Mouse (Mus musculus): ENCODE measurements around the gene Pitpnm1.

Pitpnm1 gene

GRCm38 (mm10) chr19:4140147-4140546 lies 40.3 kb downstream of the Pitpnm1 start:
- DNase-seq (ENCODE audit: low spot score), result no peak

DNA sequence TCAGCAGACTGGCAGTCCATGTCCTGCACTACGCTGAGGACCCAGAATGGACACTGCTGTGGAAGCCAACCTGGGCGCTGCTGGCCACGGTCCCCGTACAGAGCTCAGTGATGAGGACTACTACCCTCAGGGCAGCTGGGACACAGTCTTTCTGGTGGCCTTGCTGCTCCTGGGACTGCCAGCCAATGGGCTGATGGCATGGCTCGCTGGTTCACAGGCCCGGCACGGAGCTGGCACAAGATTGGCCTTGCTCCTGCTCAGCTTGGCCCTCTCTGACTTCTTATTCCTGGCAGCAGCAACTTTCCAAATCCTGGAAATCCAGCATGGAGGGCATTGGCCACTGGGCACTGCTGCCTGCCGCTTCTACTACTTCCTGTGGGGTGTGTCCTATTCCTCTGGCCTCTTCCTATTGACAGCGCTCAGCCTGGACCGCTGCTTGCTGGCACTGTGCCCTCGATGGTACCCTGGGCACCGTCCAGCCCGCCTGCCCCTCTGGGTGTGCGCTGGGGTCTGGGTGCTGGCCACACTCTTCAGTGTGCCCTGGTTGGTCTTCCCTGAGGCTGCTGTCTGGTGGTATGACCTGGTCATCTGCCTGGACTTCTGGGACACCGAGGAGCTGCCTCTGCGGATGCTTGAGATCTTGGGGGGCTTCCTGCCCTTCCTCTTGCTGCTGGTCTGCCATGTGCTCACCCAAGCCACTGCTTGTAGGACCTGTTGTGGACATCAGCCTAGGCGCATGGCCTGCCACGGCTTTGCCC lies 42.8 kb downstream of the Pitpnm1 start:
- DNase-seq (ENCODE audit: low spot score), result no peak

DNA sequence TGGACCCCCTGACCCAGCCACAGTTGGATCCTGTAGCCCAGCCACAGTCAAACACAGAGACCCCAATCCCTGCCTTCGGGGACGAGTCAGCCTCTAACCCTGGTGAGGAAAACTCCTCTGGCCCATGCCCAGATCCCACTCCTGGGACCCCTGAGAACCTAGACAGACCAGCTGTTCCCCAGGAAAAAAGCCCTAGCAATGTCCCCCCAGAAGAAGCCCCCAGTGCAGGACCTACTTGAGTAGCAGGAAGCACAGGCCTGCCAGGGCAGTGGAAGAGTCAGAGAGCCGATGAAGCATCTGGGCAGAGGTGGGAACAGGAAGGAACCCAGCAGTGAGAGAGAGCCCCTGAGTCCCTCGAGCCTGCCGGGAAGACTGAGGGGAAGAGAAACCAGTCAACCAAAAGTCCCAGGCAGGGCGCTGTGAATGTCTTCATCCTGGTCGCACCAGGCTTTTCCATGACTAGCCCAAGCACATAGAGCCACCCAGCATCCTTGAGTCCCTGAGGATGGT lies 44.0 kb downstream of the Pitpnm1 start, which contains the start of gene Cabp4:
Gene Cabp4 (minus strand): TSS at position 275 of the 510 bp plus-strand sequence.
- no peak for DNase-seq (ENCODE audit: low spot score)

- no peak for DNase-seq (ENCODE audit: low spot score)
Measured at GRCm38 (mm10) chr19:4144550-4145498, 45.0 kb downstream of the Pitpnm1 start.

DNA sequence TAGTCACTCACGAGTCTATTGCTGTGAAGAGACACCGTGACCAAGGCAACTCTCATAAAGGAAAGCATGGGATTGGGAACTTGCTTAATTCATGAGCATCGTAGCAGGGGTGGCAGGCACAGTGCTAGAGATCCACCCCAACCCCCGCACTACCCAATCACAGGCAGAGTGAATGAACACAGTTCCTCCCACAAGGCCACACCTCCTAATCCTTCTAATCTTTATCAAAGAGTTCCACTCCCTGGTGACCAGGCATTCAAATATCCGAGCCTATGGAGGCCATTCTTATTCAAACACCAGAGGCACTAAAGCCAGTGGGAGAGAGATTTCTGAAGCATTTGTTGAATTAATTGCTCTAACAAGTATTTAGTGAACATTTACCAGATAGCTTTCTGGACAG lies 46.1 kb downstream of the Pitpnm1 start:
- no peak for DNase-seq (ENCODE audit: low spot score)

DNA sequence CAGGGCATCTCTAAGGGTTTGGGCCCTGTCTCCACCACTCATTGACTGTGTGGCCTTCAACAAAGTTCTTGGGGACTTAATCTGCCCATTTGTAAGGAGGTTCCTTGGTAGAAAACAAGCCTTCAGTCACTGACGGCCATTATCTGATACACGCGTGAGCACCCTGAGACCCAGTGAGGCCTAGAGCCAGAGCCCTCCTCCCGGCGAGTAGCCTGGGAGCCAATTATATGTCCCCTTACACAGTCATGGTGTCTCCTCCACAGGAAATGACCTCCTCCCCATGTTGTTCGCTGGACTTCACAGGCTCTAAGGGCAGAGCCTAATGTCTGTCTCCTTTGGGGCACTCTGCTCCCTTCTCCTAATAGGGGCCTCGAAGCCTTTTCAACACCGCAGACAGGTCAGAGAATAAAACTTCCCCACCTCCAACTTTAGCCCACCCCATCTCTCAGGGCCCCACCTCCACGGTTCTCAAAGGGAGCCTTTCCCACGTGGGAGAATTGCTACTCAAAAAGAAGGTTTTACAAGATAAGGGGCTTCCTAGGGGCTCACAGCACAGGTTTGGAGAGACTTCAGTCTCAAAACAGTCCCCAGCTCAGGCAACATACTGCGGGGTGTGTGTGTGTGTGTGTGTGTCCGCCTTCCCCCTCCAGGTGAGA lies 46.7 kb downstream of the Pitpnm1 start:
- DNase-seq (ENCODE audit: low spot score), result no peak

DNA sequence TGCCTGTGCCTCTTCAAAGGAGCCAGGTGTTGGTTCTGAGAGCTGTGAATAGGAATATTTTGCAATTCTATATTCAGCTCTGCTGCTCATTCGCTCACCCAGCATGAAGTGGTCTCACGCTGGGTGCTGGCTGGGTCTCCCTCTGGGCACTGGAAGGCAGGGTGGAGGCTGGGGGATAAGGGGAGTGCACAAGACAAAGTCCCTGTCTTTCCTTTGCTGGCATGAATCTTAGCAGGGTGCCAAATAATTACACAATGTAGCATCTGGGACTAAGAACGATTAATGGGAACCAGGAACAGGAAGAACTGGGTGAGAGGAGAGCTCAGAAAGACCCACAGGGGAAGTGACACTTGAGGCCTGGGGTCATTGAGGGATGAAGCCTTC lies 47.2 kb downstream of the Pitpnm1 start:
- DNase-seq (ENCODE audit: low spot score), result no peak

DNA sequence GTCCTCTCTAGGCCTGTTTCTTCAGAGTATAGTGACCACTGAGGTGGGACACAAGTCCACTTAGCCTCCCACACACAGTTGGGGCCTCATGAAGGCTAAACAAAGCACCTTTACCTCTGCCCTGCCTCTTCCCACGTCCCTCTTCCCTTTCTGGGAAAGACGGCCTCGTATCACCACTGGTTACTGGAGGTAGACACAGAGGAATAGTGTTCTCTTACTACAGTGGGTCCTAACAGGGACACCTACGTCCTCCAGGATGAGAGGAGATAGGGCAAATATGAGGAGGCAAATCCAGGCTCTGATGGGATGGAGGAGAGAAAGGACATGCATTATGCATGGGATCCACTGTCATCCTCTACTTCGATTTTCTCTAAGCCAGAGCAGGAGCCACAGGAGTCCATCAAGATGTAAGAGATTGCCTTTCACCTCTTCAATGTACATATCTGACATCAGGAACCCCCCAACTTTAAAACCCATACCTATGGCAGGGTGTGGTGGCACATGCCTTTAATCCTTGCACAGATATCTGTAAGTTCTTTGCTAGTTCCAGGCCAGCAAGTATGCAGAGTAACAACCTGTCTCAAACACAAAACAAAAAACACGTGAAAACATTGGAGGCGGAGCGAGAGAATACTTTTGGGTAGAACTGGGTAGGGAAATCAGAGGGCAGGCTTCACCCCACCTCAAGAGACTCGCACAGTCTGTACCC lies 48.1 kb downstream of the Pitpnm1 start:
- DNase-seq (ENCODE audit: low spot score), result no peak

GRCm38 (mm10) chr19:4148491-4148806 lies 48.7 kb downstream of the Pitpnm1 start, which contains the start of gene Coro1b:
Gene Coro1b, plus strand, starts transcription at chr19:4148619.
- peak; percentile 93 for DNase-seq (ENCODE audit: low spot score)

DNA sequence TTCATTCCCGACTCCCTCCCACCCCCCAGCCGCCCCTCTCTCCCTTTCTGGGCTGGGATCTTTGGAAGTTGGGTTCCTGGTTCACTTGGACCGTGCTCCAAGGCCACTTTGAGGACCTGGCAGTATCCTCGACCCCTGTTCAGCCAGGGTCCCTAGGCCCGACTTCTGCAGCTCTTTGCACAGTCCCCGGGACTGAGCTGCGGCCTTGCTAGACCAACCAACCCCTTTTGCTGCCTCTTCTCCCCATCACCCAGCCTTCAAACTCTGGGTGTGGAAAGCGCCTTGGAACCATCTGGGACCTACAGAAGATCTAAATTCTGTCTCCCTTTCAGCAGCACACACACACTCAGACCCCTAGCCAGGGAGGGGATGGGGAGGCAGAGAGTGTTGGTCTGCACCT lies 49.0 kb downstream of the Pitpnm1 start:
- no peak for DNase-seq (ENCODE audit: low spot score)

DNA sequence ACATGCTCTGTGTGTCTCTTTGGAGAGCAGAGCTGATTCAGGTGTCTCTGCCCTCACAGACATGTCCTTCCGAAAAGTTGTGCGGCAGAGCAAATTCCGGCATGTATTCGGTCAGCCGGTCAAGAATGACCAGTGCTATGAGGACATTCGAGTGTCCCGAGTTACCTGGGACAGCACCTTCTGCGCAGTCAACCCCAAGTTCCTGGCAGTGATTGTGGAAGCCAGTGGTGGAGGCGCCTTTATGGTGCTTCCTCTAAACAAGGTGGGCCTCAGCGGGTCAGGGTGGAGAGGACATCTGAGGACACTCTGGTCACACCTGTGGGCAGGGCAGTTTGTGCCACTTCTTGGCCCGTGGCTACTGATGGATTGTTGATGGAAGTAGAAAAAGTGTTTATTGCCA lies 49.5 kb downstream of the Pitpnm1 start:
- no peak for DNase-seq (ENCODE audit: low spot score)

DNA sequence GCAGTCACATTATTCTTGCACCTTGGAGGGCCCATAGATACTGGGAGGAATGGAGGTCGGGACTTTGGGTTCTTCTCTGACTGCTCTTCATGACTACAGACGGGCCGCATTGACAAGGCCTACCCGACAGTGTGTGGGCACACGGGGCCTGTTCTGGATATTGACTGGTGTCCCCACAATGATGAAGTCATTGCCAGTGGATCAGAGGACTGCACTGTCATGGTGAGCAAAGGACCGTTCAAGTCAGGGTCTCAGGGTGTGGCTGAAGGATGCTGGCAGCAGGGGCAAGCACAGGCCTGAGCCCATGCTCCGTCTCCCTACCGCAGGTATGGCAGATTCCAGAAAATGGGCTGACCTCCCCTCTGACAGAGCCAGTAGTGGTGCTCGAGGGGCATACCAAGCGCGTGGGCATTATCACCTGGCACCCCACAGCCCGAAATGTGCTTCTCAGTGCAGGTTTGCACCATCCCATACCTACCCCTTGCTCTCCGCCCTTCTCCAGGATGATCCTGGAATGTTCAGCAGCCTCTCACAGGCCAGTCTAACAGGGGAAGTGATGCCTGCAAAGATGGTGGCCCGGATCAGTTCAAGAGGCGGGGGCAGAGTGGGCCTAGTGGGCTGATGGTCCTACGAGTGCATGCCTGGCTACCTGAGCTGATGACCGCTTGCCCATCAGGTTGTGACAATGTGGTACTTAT lies 50.1 kb downstream of the Pitpnm1 start:
- no peak for DNase-seq (ENCODE audit: low spot score)

GRCm38 (mm10) chr19:4150567-4151487 lies 51.0 kb downstream of the Pitpnm1 start:
- no peak for DNase-seq (ENCODE audit: low spot score)

GRCm38 (mm10) chr19:4151488-4151860 lies 51.7 kb downstream of the Pitpnm1 start:
- no peak for DNase-seq (ENCODE audit: low spot score)

- DNase-seq (ENCODE audit: low spot score), result no peak
Measured at GRCm38 (mm10) chr19:4151898-4152297, 52.1 kb downstream of the Pitpnm1 start.

GRCm38 (mm10) chr19:4152445-4153231 lies 52.8 kb downstream of the Pitpnm1 start:
- no peak for DNase-seq (ENCODE audit: low spot score)

GRCm38 (mm10) chr19:4153232-4153654 lies 53.4 kb downstream of the Pitpnm1 start, which contains the start of gene Ptprcap:
Gene Ptprcap, plus strand, starts transcription at chr19:4153604.
- no peak for DNase-seq (ENCODE audit: low spot score)

DNA sequence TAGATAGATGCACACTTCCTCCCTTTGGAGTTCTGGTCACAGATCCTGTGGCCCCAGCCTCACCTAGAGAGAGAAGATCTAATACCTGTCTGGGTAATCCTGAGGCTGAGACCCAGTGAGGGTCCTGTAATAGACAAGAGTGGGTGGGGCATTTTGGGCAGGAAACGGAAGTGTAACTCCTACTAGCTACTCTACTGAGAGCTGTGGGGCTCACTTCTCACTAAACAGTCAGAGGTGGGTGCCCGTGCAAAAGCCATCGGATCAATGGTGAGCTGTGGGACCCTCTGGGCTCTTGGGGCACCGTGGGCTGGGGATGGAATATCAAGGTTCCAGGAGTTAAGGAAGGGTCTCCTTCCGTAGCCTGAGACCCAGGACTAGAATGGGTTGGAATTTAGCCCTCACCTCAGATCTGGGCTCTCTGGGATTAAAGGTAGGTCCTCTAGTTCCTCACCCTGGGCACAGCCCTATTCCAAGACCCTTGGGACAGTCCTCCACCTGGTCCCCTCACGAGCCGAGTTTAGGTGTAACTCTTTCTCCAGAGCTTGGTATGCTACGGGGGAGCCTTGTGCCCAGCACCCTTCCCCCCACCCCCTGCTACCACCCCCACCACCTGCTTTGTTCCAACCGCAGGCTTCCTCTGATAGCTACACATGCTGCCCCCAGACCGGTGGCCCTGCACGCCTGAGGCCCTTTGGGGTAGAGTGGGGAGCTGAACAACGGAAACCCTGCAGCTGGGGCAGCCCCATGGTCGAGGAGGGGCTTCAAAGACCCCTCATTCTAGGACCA lies 54.8 kb downstream of the Pitpnm1 start:
- no peak for DNase-seq (ENCODE audit: low spot score)
